Mouse (Mus musculus): ENCODE results near the gene Ago3. TPM values are rescaled to one million over a fixed set of nuclear protein-coding genes. Genes with fewer than 3 reads are reported as not detected.

Ago3 gene
- polyA plus RNA-seq, 1 experiment from 2014 or later = 7.7 TPM

- ATAC-seq = no peak
- peaks cover 32% of the 10 kb centered on the region for H3K27me3 ChIP-seq (replicated peaks; ENCODE audit: control insufficient read depth, insufficient read depth, low read length)
- no peak overlapping the region; the same call in 1 of the 2 replicates for H3K9ac ChIP-seq (ENCODE audit: low read length)
- no peak overlapping the region for H3K4me3 ChIP-seq (ENCODE audit: low read depth, low read length)
- no peaks in the 10 kb centered on the region for H3K36me3 ChIP-seq (ENCODE audit: control insufficient read depth, insufficient read depth, low read length)
- no peaks in the 10 kb centered on the region for H3K9me3 ChIP-seq (replicated peaks; ENCODE audit: control insufficient read depth, low read length)
- no peak for DNase-seq (ENCODE audit: low spot score)
- H3K4me1 ChIP-seq (ENCODE audit: control insufficient read depth, insufficient read depth, low read length) = no peaks in the 10 kb centered on the region
- WGBS = 87% methylated on average over 8 of the region's 8 CpGs
- no peak overlapping the region for H3K4me2 ChIP-seq (ENCODE audit: low read length)
- no peak overlapping the region for H3K27ac ChIP-seq (ENCODE audit: low read depth, low read length)
Observed at GRCm38 (mm10) chr4:126283582-126283981, 145.8 kb downstream of the Ago3 start.

- ATAC-seq (no peak), DNase-seq (ENCODE audit: low spot score) (no peak)
- Histone ChIP-seq H3K27ac (ENCODE audit: low read depth, low read length) (no peak overlapping the region), H3K4me2 (ENCODE audit: low read length) (no peak overlapping the region), H3K27me3 (replicated peaks; ENCODE audit: control insufficient read depth, insufficient read depth, low read length) (peaks cover 14% of the 10 kb centered on the region), H3K36me3 (ENCODE audit: control insufficient read depth, insufficient read depth, low read length) (no peaks in the 10 kb centered on the region), H3K9me3 (replicated peaks; ENCODE audit: control insufficient read depth, low read length) (no peaks in the 10 kb centered on the region), H3K9ac (ENCODE audit: low read length) (no peak overlapping the region), H3K4me1 (ENCODE audit: control insufficient read depth, insufficient read depth, low read length) (no peaks in the 10 kb centered on the region), H3K4me3 (ENCODE audit: low read depth, low read length) (no peak overlapping the region)
- WGBS = 64% methylated on average over 9 of the region's 9 CpGs
Observed at GRCm38 (mm10) chr4:126281706-126282105, 147.7 kb downstream of the Ago3 start.

Other genes starting within 250 kb of the Ago3 start
- 128 and 152 TPM in 2 replicates for gene Thrap3, start 226.8 kb downstream of the Ago3 start, polyA plus RNA-seq (2014; fragmentation: Nextera tagmentation; extraction: Ambion mirVana)
- gene Map7d1, start 173.2 kb downstream of the Ago3 start, polyA plus RNA-seq (2014; fragmentation: Nextera tagmentation; extraction: Ambion mirVana) = 54.8 and 67.8 TPM in 2 replicates
- gene Trappc3, start 167.2 kb downstream of the Ago3 start, polyA plus RNA-seq (2014; fragmentation: Nextera tagmentation; extraction: Ambion mirVana) = 36.9 and 39.3 TPM in 2 replicates
- gene Col8a2, start 142.8 kb downstream of the Ago3 start, polyA plus RNA-seq (2014; fragmentation: Nextera tagmentation; extraction: Ambion mirVana) = 1.2 and 2.9 TPM in 2 replicates
- gene Adprhl2, start 107.9 kb downstream of the Ago3 start, polyA plus RNA-seq (2014; fragmentation: Nextera tagmentation; extraction: Ambion mirVana) = 53.9 and 62.4 TPM in 2 replicates
- gene Tekt2, start 103.9 kb downstream of the Ago3 start, polyA plus RNA-seq (2014; fragmentation: Nextera tagmentation; extraction: Ambion mirVana) = 9.4 and 11.1 TPM in 2 replicates
- gene Ago1, start 39.0 kb upstream of the Ago3 start, polyA plus RNA-seq (2014; fragmentation: Nextera tagmentation; extraction: Ambion mirVana) = 19.0 and 22.1 TPM in 2 replicates
- gene Ago4, start 103.9 kb upstream of the Ago3 start, polyA plus RNA-seq (2014; fragmentation: Nextera tagmentation; extraction: Ambion mirVana) = 5.7 and 6.4 TPM in 2 replicates
- gene Clspn, start 127.4 kb upstream of the Ago3 start, polyA plus RNA-seq (2014; fragmentation: Nextera tagmentation; extraction: Ambion mirVana) = 17.6 and 20.1 TPM in 2 replicates
- gene 5730409E04Rik, start 180.3 kb upstream of the Ago3 start, polyA plus RNA-seq (2014; fragmentation: Nextera tagmentation; extraction: Ambion mirVana) = 3.4 and 4.1 TPM in 2 replicates
- gene Psmb2, start 248.1 kb upstream of the Ago3 start, polyA plus RNA-seq (2014; fragmentation: Nextera tagmentation; extraction: Ambion mirVana) = 501 and 584 TPM in 2 replicates